Mouse (Mus musculus) urinary bladder, postnatal 14 days (tissue): Measurements from ENCODE around the gene Fam50b.
A peak's percentile ranks its signal among the peaks of the same experiment; 100 is the strongest.

Source experiments
- DNase-seq: peaks from one replicate; pipeline ENCODE4 v3.0.0; 2021; ENCODE audit warnings: low spot score

The Fam50b gene

DNA sequence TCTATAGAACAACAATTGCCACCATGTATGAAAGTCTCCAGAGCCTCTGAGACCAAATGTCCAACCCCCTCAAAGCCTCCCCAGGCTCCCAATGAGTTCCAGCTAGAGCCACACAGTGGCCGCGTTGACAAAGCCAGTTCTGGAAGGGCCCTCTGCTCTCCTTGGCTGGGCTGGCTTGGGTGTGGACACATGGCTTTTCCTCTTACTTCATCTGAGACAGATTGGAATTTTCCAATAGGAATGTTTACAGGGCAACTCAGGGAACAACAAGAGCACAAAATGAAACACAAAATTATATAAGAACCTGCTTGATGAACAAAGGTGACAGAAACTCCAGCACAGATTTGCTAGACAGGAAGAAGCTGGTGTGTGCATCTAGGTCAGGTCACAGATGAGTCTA is 59.8 kb downstream of the Fam50b start:
- DNase-seq, result peak; percentile 32
